Mouse (Mus musculus) forebrain, embryonic 15.5 days (tissue): ENCODE data around the gene Ssbp3. TPM values are rescaled to one million over a fixed set of nuclear protein-coding genes. Genes with fewer than 3 reads are reported as not detected.
A peak's percentile ranks its signal among the peaks of the same experiment; 100 is the strongest.

Experiments
- ATAC-seq: fragments of 200-750 bp; cut with Nextera tagmentation; replicated peaks from 2 replicates; pipeline ENCODE4 v1.8.0; 2017; ENCODE audit warnings: mild to moderate bottlenecking, moderate TSS enrichment, moderate library complexity
- H3K27ac ChIP-seq: fragments of 300-500 bp; sonication (generic); replicated peaks from 2 replicates; pipeline ENCODE4 v1.5.1; 2015; ENCODE audit warnings: mild to moderate bottlenecking, inconsistent platforms
- H3K27me3 ChIP-seq: fragments of 300-500 bp; sonication (generic); 2 replicates; pipeline ENCODE4 v1.6.1; 2015; ENCODE audit warnings: inconsistent platforms
- H3K36me3 ChIP-seq: fragments of 300-500 bp; sonication (generic); 2 replicates; pipeline ENCODE4 v1.6.1; 2015; ENCODE audit warnings: mild to moderate bottlenecking, inconsistent platforms
- H3K4me1 ChIP-seq: fragments of 300-500 bp; sonication (generic); 2 replicates; pipeline ENCODE4 v1.6.1; 2015; ENCODE audit warnings: inconsistent platforms
- H3K4me2 ChIP-seq: fragments of 300-500 bp; sonication (generic); replicated peaks from 2 replicates; pipeline ENCODE4 v1.6.1; 2015; ENCODE audit warnings: mild to moderate bottlenecking, inconsistent platforms
- H3K4me3 ChIP-seq: fragments of 300-500 bp; sonication (generic); 2 replicates; pipeline ENCODE4 v1.5.1; 2015; ENCODE audit warnings: mild to moderate bottlenecking, inconsistent platforms
- H3K9ac ChIP-seq: fragments of 300-500 bp; sonication (generic); replicated peaks from 2 replicates; pipeline ENCODE4 v1.6.1; 2015; ENCODE audit warnings: mild to moderate bottlenecking, inconsistent platforms
- H3K9me3 ChIP-seq: fragments of 300-500 bp; sonication (generic); 2 replicates; pipeline ENCODE4 v1.6.1; 2016; ENCODE audit warnings: inconsistent platforms
- WGBS: fragments of 180-500 bp; shearing (Covaris S2); methylation state at CpG from one replicate; pipeline ENCODE4 v1.1.7; 2015; ENCODE audit warnings: mixed read lengths; 5-methylcytosine and 5-hydroxymethylcytosine counted together
- polyA plus RNA-seq: library from polyadenylated mRNA; unstranded; fragments of >200 nt; fragmentation: Nextera tagmentation; extraction: Ambion mirVana; gene quantifications from 2 replicates; pipeline ENCODE4 v1.2.1, GENCODE M21; 2015

Gene Ssbp3
- polyA plus RNA-seq, 1 experiment from 2014 or later, result 198 TPM

DNA sequence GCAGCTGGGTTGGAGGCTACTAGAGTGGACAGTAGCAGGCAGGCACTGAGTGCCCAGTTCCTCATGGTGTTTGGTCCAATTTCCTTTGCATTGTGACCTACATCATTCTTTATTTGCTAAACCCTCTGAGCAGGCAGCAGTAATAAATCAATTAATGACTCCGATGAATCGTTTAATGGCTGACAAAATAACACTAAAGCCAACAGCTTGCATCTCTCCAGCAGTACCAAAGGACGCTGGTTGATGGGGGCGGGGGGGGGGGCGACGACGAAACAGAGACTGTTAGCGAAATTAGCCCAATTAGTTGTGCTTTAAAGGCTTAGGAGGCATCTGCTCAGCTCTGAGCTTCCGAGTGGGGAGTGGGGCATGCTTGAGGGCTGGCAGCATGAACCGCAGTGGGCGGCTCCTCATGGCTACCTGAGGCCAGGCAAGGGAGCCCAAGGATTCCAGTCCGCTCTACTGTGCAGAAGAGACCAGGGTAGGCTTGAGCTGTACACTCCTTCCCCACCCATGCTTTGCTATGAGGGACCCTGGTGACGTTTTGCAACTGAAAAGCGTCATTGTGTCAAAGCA lies 91.5 kb downstream of the Ssbp3 start:
- ATAC-seq, result peak; percentile 63
- WGBS, result 29% methylated on average over 14 of the region's 14 CpGs
- no peak overlapping the region for H3K4me2 ChIP-seq
- H3K9ac ChIP-seq, result no peak overlapping the region
- H3K4me3 ChIP-seq, result no peak overlapping the region
- H3K9me3 ChIP-seq, result no peaks in the 10 kb centered on the region
- H3K4me1 ChIP-seq, result peaks cover 43% of the 10 kb centered on the region
- H3K27me3 ChIP-seq, result no peaks in the 10 kb centered on the region
- H3K36me3 ChIP-seq, result no peaks in the 10 kb centered on the region
- H3K27ac ChIP-seq, result peak overlapping the region; percentile 36; the same call in 1 of the 2 replicates

DNA sequence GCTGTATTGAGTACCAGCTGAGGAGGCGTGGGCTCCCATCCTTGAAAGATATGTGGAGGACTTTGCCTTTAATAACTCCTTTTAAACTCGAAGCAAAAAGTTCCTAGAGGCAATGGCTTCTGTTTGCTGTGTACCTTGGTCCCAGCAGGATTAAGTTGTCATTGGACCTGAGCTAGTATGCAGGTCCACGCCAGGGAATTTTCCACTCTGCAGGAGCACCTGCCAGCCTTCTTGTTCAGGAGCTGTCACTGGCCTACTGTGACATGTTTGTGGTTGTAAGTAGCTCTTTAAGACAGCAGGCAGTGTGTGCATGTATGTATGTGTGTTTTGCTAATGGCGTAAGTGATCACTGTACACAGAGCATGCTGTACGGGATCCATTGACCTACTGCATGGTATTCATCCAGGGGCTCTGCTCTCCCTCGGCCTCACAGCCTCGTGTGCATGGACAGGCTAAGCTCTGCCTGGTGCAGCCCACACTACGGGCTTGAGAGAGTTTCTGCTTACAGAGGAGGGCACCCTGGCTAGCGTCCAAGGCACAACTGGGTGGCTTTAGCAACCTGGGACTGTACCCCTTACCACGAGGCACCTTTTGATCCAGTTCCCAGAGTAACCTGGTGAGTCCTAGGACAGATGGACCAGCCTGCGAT lies 92.1 kb downstream of the Ssbp3 start:
- no peaks in the 10 kb centered on the region for H3K27me3 ChIP-seq
- H3K36me3 ChIP-seq, result no peaks in the 10 kb centered on the region
- no peaks in the 10 kb centered on the region for H3K9me3 ChIP-seq
- WGBS, result 54% methylated on average over 11 of the region's 11 CpGs
- no peak overlapping the region for H3K9ac ChIP-seq
- ATAC-seq, result 0 out of 2 replicates have a peak, but pooled peaks have one; percentile 18
- peak overlapping the region; percentile 36; the same call in 1 of the 2 replicates for H3K27ac ChIP-seq
- H3K4me3 ChIP-seq, result no peak overlapping the region
- H3K4me2 ChIP-seq, result no peak overlapping the region
- H3K4me1 ChIP-seq, result peaks cover 38% of the 10 kb centered on the region

DNA sequence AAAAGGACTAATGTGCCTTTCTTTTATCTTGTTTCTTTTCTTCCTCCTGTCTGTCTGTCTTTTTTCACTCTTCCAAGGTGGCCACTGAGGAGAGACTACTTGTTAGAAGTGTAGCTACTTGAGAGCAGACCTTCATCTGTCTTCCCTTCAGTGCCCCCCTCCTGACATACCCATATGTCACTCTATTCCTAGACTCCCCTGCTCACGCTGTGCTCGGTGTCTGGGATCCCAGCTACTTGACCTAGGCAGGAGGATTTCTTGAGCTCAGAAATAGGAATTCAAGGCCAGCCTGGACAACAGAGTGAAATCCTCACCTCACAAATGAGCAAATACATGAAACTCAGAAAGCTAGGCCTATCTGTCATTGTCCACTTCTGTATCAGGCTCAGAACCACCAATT lies 92.7 kb downstream of the Ssbp3 start:
- no peak overlapping the region for H3K27ac ChIP-seq

DNA sequence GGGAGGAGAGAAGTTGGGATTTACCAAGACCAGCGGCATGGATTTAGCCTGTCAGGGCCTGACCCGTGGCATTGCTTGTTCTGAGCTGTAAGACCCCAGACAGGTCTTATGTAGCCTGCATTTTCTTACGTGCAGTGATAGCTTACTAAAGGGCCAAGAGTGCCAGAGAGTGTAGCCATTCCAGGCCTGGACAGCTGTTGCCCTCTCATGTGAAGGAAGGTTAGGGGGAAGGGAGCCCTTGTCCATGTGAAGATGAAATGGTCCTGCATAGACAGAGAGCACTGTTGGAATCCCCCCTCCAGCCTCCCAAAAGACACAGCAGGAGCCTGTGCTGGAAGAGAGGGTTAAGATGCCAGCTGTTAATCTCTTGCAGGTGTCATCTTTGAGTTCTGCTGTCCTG lies 93.3 kb downstream of the Ssbp3 start:
- Histone ChIP-seq H3K27ac (no peak overlapping the region), H3K36me3 (no peaks in the 10 kb centered on the region), H3K4me3 (no peak overlapping the region), H3K27me3 (no peaks in the 10 kb centered on the region), H3K4me1 (peaks cover 38% of the 10 kb centered on the region), H3K9ac (no peak overlapping the region), H3K9me3 (no peaks in the 10 kb centered on the region), H3K4me2 (no peak overlapping the region)
- WGBS, result 72% methylated on average over 3 of the region's 3 CpGs
- no peak for ATAC-seq

More for the DNA sequence above, 92.7 kb downstream of the Ssbp3 start:
- Histone ChIP-seq H3K27me3 (no peaks in the 10 kb centered on the region), H3K9me3 (no peaks in the 10 kb centered on the region), H3K9ac (no peak overlapping the region), H3K36me3 (no peaks in the 10 kb centered on the region), H3K4me1 (peaks cover 38% of the 10 kb centered on the region), H3K4me3 (no peak overlapping the region), H3K4me2 (no peak overlapping the region)
- WGBS, result 51% methylated on average over 2 of the region's 2 CpGs
- no peak for ATAC-seq

DNA sequence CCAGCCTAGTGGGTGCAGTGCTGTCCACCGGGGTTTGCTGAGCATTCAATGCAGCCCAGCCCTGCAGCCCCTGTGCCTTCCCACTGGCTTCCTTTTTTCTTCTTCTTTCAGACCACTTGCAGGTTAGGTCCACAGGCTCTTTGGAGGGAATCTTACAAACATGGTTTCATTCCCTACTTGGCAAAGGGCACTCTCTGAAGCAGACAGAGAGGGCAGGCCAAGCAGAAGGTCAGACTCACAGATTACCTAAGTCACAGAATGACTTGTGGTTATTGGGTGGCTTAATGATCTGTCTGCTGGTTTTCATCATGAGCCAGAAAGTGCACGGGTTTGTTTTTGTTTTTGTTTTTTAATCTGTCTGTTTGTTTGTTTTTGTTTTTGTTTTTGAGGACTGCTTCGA lies 93.8 kb downstream of the Ssbp3 start:
- Histone ChIP-seq H3K4me3 (no peak overlapping the region), H3K27ac (no peak overlapping the region), H3K9me3 (no peaks in the 10 kb centered on the region), H3K27me3 (no peaks in the 10 kb centered on the region), H3K4me2 (no peak overlapping the region), H3K36me3 (no peaks in the 10 kb centered on the region), H3K4me1 (peaks cover 38% of the 10 kb centered on the region), H3K9ac (no peak overlapping the region)
- WGBS, result 79% methylated on average over 3 of the region's 3 CpGs
- ATAC-seq, result no peak

DNA sequence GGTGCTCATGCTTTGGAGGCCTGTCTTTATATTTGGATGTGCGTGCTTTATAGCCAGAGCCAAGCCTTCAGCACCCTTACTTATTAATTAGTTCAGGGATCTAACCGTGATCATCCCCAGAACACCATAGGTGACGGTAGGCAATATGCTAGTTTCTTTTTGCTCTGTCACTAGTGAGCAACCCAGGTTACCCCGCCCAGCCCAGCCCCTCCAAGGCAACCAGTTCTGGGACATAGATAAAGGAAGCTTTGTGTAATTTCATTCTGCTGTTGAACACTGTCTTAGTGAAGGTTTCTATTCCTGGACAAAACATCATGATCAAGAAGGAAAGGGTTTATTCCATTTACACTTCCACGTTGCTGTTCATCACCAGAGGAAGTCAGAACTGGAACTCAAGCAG lies 94.7 kb downstream of the Ssbp3 start:
- no peaks in the 10 kb centered on the region for H3K36me3 ChIP-seq
- H3K27ac ChIP-seq, result no peak overlapping the region
- ATAC-seq, result no peak

DNA sequence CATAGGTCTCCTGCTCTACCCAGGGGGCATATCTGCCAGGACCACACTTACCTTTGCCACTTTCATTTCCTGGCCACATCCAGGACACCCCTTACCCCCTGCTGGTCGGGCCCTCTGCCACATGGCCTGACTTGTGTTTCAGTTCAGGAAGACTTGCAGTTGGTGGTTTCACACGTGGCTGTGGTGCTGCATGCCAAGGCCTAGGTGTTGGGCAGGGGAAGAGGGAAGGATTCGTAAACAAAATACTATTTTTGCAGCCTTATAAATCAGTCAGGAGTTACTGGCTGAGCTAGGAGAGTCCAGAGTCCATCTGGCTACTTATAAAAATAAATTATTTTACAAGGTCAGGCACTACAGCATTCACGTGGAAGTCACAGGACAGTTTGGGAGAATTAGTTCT lies 95.7 kb downstream of the Ssbp3 start:
- Histone ChIP-seq H3K27ac (no peak overlapping the region), H3K4me1 (peaks cover 21% of the 10 kb centered on the region), H3K36me3 (no peaks in the 10 kb centered on the region), H3K9me3 (no peaks in the 10 kb centered on the region), H3K4me3 (no peak overlapping the region), H3K27me3 (no peaks in the 10 kb centered on the region), H3K4me2 (no peak overlapping the region), H3K9ac (no peak overlapping the region)
- ATAC-seq, result no peak
- 82% methylated on average over 4 of the region's 4 CpGs for WGBS

More for the DNA sequence above, 94.7 kb downstream of the Ssbp3 start:
- no peaks in the 10 kb centered on the region for H3K27me3 ChIP-seq
- 83% methylated on average over 5 of the region's 5 CpGs for WGBS
- peaks cover 32% of the 10 kb centered on the region for H3K4me1 ChIP-seq
- no peaks in the 10 kb centered on the region for H3K9me3 ChIP-seq
- no peak overlapping the region for H3K9ac ChIP-seq
- H3K4me2 ChIP-seq, result no peak overlapping the region
- no peak overlapping the region for H3K4me3 ChIP-seq

DNA sequence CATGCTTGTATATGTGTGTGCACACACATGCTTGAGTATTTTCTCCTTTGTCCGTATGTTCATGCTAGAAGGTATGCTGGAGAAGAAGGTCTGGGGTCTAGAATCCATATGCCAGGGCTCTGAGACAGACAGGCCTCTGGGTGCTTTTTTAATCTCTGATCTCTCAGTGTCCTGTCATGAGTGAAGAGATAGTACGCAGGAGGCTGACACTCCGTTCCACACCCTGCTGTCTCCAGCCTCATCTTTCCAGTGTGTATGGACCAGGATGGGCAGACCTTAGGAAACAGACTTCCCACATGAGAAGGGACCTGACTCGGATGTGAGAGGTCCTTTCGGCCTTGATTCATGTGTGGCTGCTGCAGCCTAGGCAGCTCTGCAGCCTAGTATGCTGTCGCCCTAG lies 96.3 kb downstream of the Ssbp3 start:
- ATAC-seq, result no peak

DNA sequence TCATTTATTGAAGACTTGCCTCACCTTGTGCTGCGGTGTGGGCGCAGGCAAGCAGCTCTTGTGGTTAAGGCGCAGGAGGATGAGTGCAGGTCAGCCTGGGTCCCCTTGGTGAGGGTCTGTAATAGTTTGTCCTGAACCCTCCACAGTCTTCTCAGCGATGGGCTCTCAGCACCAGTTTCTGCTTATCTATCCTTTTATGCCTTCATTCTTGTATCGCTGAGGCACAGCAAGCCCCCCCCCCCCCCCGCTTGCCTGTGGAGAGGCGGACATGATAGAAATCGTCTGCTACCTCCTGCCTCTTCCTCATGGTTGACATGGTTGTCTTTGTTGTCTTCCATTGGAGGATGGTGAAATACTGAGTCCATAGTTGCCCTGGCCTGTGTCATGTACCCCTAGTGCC lies 96.9 kb downstream of the Ssbp3 start:
- H3K27ac ChIP-seq, result no peak overlapping the region
- H3K27me3 ChIP-seq, result no peaks in the 10 kb centered on the region
- no peaks in the 10 kb centered on the region for H3K9me3 ChIP-seq
- H3K36me3 ChIP-seq, result no peaks in the 10 kb centered on the region
- ATAC-seq, result no peak
- peaks cover 10% of the 10 kb centered on the region for H3K4me1 ChIP-seq
- H3K4me3 ChIP-seq, result no peak overlapping the region
- 93% methylated on average over 8 of the region's 8 CpGs for WGBS
- H3K9ac ChIP-seq, result no peak overlapping the region
- no peak overlapping the region for H3K4me2 ChIP-seq

More for the DNA sequence above, 96.3 kb downstream of the Ssbp3 start:
- H3K9me3 ChIP-seq, result no peaks in the 10 kb centered on the region
- peaks cover 16% of the 10 kb centered on the region for H3K4me1 ChIP-seq
- H3K36me3 ChIP-seq, result no peaks in the 10 kb centered on the region
- no peak overlapping the region for H3K4me3 ChIP-seq
- no peak overlapping the region for H3K27ac ChIP-seq
- WGBS, result 94% methylated on average over 6 of the region's 6 CpGs
- H3K27me3 ChIP-seq, result no peaks in the 10 kb centered on the region
- no peak overlapping the region for H3K4me2 ChIP-seq
- H3K9ac ChIP-seq, result no peak overlapping the region

DNA sequence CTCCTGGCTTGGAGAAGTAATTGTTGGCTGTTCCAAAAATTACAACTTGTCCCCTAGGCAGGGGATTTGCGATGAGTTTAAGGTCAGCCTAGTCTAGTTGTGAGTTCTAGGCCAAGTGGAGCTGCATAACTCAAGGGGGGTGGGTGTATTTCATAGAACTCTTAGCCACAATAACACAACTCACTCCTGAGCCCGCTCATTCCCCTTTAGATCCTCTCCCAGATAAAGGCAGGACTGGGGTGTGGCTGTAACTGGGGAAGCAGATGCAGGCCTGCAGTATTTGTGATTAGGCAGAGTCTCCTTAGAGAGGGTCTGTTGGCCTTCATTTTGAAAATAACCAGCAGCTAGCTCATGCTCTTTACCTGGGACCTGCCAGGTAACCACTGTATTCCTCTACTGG lies 97.7 kb downstream of the Ssbp3 start:
- ATAC-seq, result no peak
- Histone ChIP-seq H3K4me2 (no peak overlapping the region), H3K36me3 (no peaks in the 10 kb centered on the region), H3K27me3 (no peaks in the 10 kb centered on the region), H3K9ac (no peak overlapping the region), H3K4me1 (peaks cover 2% of the 10 kb centered on the region; the same call in 1 of the 2 replicates), H3K4me3 (no peak overlapping the region), H3K9me3 (no peaks in the 10 kb centered on the region), H3K27ac (no peak overlapping the region)
- 95% methylated on average over 2 of the region's 2 CpGs for WGBS

DNA sequence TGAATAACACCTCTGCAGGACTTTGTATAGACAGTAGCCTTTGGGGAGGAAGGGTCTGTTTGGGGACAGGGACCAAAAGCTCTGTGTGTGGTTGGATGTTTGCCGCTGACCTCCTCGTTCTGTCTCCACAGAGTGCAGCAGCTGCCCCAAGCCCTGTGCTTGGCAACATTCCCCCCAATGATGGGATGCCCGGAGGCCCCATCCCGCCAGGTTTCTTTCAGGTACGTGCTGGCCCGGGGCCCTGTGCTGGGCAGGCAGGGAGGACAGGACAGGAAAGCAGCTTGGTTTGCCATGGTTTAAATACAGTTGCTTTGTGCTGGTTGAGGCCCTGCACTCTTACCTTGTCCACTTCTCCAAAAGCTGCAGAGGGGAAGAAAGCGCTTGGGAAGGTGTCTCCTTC lies 99.0 kb downstream of the Ssbp3 start:
- Histone ChIP-seq H3K36me3 (no peaks in the 10 kb centered on the region), H3K4me1 (0 out of 2 replicates have a peak, but pooled peaks cover under 1% of the 10 kb centered on the region), H3K27me3 (no peaks in the 10 kb centered on the region), H3K27ac (no peak overlapping the region), H3K4me2 (no peak overlapping the region), H3K9me3 (no peaks in the 10 kb centered on the region), H3K9ac (no peak overlapping the region), H3K4me3 (no peak overlapping the region)
- 89% methylated on average over 7 of the region's 7 CpGs for WGBS
- no peak for ATAC-seq

DNA sequence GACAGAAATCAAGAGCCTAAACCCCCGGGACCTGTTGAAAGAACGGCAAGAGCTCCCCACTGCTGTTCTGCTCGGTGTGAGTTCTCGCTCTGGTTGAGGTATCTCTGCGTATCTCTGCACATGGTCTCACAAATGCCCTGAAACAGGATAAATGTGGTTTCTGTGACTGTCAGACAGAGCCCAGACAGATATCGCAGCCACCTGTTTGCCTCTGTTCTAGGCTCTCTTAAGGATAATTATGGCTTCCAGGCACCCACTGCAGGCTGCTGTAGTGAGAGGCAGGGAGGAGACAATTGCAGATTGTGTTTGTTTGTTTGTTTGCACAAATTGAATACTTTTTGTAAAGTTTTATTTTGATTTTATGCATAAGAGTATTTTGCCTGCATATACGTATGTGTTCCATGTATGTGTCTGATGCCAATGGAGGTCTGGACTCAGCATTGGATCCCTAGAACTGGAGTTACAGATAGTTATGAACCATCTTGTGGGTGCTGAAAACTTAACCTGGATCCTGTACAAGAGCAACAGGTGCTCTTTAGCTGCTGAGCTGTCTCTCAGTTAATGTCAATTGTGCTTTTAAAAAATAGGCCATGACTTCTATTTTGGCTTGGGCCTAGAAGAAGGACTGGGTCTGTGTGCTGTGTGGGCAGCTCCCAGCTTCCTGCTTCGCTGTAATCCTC lies 101.0 kb downstream of the Ssbp3 start:
- WGBS, result 90% methylated on average over 8 of the region's 8 CpGs
- H3K4me1 ChIP-seq, result peaks cover 19% of the 10 kb centered on the region
- H3K9ac ChIP-seq, result no peak overlapping the region

More for the DNA sequence above, 101.0 kb downstream of the Ssbp3 start:
- no peaks in the 10 kb centered on the region for H3K27me3 ChIP-seq
- no peaks in the 10 kb centered on the region for H3K36me3 ChIP-seq
- no peaks in the 10 kb centered on the region for H3K9me3 ChIP-seq
- ATAC-seq, result no peak
- H3K4me2 ChIP-seq, result no peak overlapping the region
- no peak overlapping the region for H3K4me3 ChIP-seq
- H3K27ac ChIP-seq, result no peak overlapping the region
